ENCODE assay signal across 8 mouse cellular contexts in the genomic region with DNA sequence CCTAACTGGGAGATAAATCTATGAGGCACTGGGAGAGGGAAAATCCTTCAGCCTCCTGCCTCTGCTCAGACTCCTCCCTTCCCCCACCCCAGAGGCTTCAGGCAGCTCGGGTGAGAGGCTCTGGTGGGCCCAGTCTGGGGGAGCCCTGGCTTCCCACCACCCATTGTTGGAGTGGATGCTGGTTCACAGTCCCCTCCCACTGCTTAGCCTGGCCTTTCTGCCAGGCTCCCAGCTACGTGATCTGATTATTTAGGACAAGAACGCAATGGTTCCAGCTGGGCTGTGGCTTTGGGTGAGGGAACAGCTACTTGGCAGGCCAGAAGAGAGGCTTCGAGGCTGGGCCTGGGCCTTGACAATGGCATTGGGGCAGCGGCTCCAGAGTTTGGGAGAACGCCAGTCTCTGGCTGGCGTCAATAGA. TPM values are rescaled to one million over a fixed set of nuclear protein-coding genes. Genes with fewer than 3 reads are reported as not detected.
DNase-seq lines count a peak whose midpoint lies in the region; ATAC-seq lines count a peak whose summit lies in the region.

No protein-coding gene starts in this region.

- WGBS in kidney, embryonic 15.5 days: 52% methylated on average over 7 of the region's 7 CpGs
- 18% methylated on average over 7 of the region's 7 CpGs for WGBS in hindbrain, embryonic 14.5 days
- WGBS in limb, embryonic 12.5 days: 52% methylated on average over 7 of the region's 7 CpGs

- H3K36me3 ChIP-seq in kidney, embryonic 15.5 days: no peaks in the 10 kb centered on the region
- no peaks in the 10 kb centered on the region for H3K36me3 ChIP-seq in hindbrain, embryonic 14.5 days (replicated peaks; ENCODE audit: control insufficient read depth, insufficient read depth)
- H3K36me3 ChIP-seq in limb, embryonic 12.5 days: no peaks in the 10 kb centered on the region

- no peaks in the 10 kb centered on the region for H3K9me3 ChIP-seq in kidney, embryonic 15.5 days (replicated peaks)
- no peaks in the 10 kb centered on the region for H3K9me3 ChIP-seq in hindbrain, embryonic 14.5 days (ENCODE audit: control insufficient read depth, low read length)
- no peaks in the 10 kb centered on the region for H3K9me3 ChIP-seq in limb, embryonic 12.5 days

- H3K9ac ChIP-seq in kidney, embryonic 15.5 days: no peak overlapping the region
- peak overlapping the region; percentile 24; the same call in 1 of the 2 replicates for H3K9ac ChIP-seq in hindbrain, embryonic 14.5 days
- H3K9ac ChIP-seq in limb, embryonic 12.5 days (replicated peaks): no peak overlapping the region

- no peak overlapping the region for H3K4me2 ChIP-seq in kidney, embryonic 15.5 days
- no peak overlapping the region for H3K4me2 ChIP-seq in hindbrain, embryonic 14.5 days (replicated peaks)
- H3K4me2 ChIP-seq in limb, embryonic 12.5 days: no peak overlapping the region

- no peaks in the 10 kb centered on the region for H3K27me3 ChIP-seq in kidney, embryonic 15.5 days
- no peaks in the 10 kb centered on the region for H3K27me3 ChIP-seq in hindbrain, embryonic 14.5 days (ENCODE audit: control insufficient read depth, insufficient read depth, low read length)
- H3K27me3 ChIP-seq in limb, embryonic 12.5 days: no peaks in the 10 kb centered on the region; the same call in 1 of the 2 replicates

- no peak overlapping the region for H3K4me3 ChIP-seq in kidney, embryonic 15.5 days (replicated peaks)
- H3K4me3 ChIP-seq in hindbrain, embryonic 14.5 days (replicated peaks; ENCODE audit: low read length): no peak overlapping the region
- H3K4me3 ChIP-seq in limb, embryonic 12.5 days (replicated peaks): no peak overlapping the region

- 0 out of 2 replicates have a peak, but pooled peaks have one; percentile 43 for ATAC-seq in kidney, embryonic 15.5 days (replicated peaks; ENCODE audit: low FRiP score)
- peak; percentile 92 for ATAC-seq in hindbrain, embryonic 14.5 days (ENCODE audit: low FRiP score)
- no peak for ATAC-seq in limb, embryonic 12.5 days (ENCODE audit: insufficient number of reproducible peaks, insufficient read depth, low FRiP score, low TSS enrichment, low read depth)
- ATAC-seq in CD4-positive, CD25-positive, alpha-beta regulatory T cell, adult 4 months: no peak

- no peak for DNase-seq in kidney, adult 11 months
- peak; percentile 69 for DNase-seq in brain, embryonic 18.5 days (ENCODE audit: low read depth, low spot score)
- peak; percentile 71 for DNase-seq in hindbrain, embryonic 14.5 days (ENCODE audit: low spot score)
- peak; percentile 42 for DNase-seq in right cerebral cortex, postnatal 14 days
- DNase-seq in kidney, postnatal 10 days: no peak

- H3K4me1 ChIP-seq in kidney, embryonic 15.5 days: peaks cover 19% of the 10 kb centered on the region
- peaks cover 7% of the 10 kb centered on the region for H3K4me1 ChIP-seq in hindbrain, embryonic 14.5 days (replicated peaks; ENCODE audit: control insufficient read depth, insufficient read depth, low read length)
- H3K4me1 ChIP-seq in limb, embryonic 12.5 days (replicated peaks): peaks cover 8% of the 10 kb centered on the region

- H3K27ac ChIP-seq in kidney, embryonic 15.5 days: peak overlapping the region; percentile 48
- H3K27ac ChIP-seq in hindbrain, embryonic 14.5 days: peak overlapping the region; percentile 74
- 0 out of 2 replicates have a peak overlapping the region, but pooled peaks have one; percentile 31 for H3K27ac ChIP-seq in limb, embryonic 12.5 days

RNA-seq across cellular contexts. Expression of a gene that starts 30.6 kb away (rescaled TPM):
- 12.9 and 25.3 TPM in 2 replicates for polyA plus RNA-seq in kidney, embryonic 15.5 days (2015; fragmentation: Nextera tagmentation; extraction: Ambion mirVana)
- 8.3 and 10.2 TPM in 2 replicates for polyA plus RNA-seq in hindbrain, embryonic 14.5 days (2014; fragmentation: Nextera tagmentation; extraction: Ambion mirVana)
- polyA plus RNA-seq in limb, embryonic 12.5 days (2016; fragmentation: Nextera tagmentation; extraction: Ambion mirVana): 2.3 and 4.3 TPM in 2 replicates
- 1 to 10 TPM; 1.5 to 2.8 TPM for polyA plus RNA-seq in CD4-positive, CD25-positive, alpha-beta regulatory T cell, adult 4 months (2017; shearing (Covaris generic))

Comparison
In these comparisons a context has a peak if more than half of its experiments do, and no peak if none do; other contexts are left out.
1. ATAC-seq: peak in kidney, embryonic 15.5 days (single experiment) and hindbrain, embryonic 14.5 days (single experiment); none in limb, embryonic 12.5 days (single experiment) and CD4-positive, CD25-positive, alpha-beta regulatory T cell, adult 4 months (single experiment).
2. DNase-seq: peak in brain, embryonic 18.5 days (single experiment), hindbrain, embryonic 14.5 days (single experiment) and right cerebral cortex, postnatal 14 days (single experiment); none in kidney, adult 11 months (single experiment) and kidney, postnatal 10 days (single experiment).
3. Peak in every context shown above with its lines, with median percentiles within 50 percentile points of each other: H3K27ac ChIP-seq.